Mouse (Mus musculus) lung, adult 2 months (tissue): Measurements from ENCODE around the gene Abhd8. TPM values are rescaled to one million over a fixed set of nuclear protein-coding genes. Genes with fewer than 3 reads are reported as not detected.

Experiments
- DNase-seq: peaks from one replicate; pipeline ENCODE4 v3.0.0; 2022
- H3K4me1 ChIP-seq: fragments of 200-500 bp; 2 replicates; pipeline ENCODE4 v1.6.1; 2011; ENCODE audit warnings: low read length; ENCODE audit not compliant: control insufficient read depth, insufficient read depth
- H3K4me3 ChIP-seq: fragments of 200-500 bp; replicated peaks from 2 replicates; pipeline ENCODE3; 2011; ENCODE audit warnings: low read depth, mild to moderate bottlenecking, control low read depth, low read length; ENCODE audit errors: extremely low read depth
- CTCF ChIP-seq: fragments of 200-500 bp; IDR thresholded peaks from 2 replicates; pipeline ENCODE4 v1.5.1; 2011; ENCODE audit warnings: mild to moderate bottlenecking, low read length, control low read depth; ENCODE audit not compliant: insufficient read depth
- POLR2A ChIP-seq: fragments of 200-500 bp; IDR thresholded peaks from 2 replicates; pipeline ENCODE4 v1.6.1; 2011; ENCODE audit warnings: low read depth, mild to moderate bottlenecking, control low read depth, low read length, borderline replicate concordance; ENCODE audit errors: extremely low read depth
- WGBS: fragments of 180-500 bp; shearing (Covaris S2); methylation state at CpG from one replicate; pipeline ENCODE4 v1.1.7; 2018; 5-methylcytosine and 5-hydroxymethylcytosine counted together
- polyA plus RNA-seq: library from polyadenylated mRNA; depleted of rRNA; stranded (reverse); fragments of >200 nt; gene quantifications from 2 replicates; pipeline ENCODE4 v1.2.3, GENCODE M21; 2012

Abhd8 gene
- polyA plus RNA-seq, 1 experiment = 38.1 TPM

GRCm38 (mm10) chr8:71497881-71498501 is 34.5 kb upstream of the Abhd8 start:
- H3K4me1 ChIP-seq = peaks cover 31% of the 10 kb centered on the region
- 31% methylated on average over 15 of the region's 15 CpGs for WGBS
- TF ChIP-seq CTCF = no peak
- no peak for TF ChIP-seq POLR2A
- no peak overlapping the region for H3K4me3 ChIP-seq
- no peak for DNase-seq

GRCm38 (mm10) chr8:71497077-71497645 is 33.7 kb upstream of the Abhd8 start:
- H3K4me1 ChIP-seq = peaks cover 31% of the 10 kb centered on the region
- DNase-seq = no peak
- TF ChIP-seq POLR2A (no peak), CTCF (no peak)
- WGBS = 95% methylated on average over 1 of the region's 1 CpGs
- no peak overlapping the region for H3K4me3 ChIP-seq

DNA sequence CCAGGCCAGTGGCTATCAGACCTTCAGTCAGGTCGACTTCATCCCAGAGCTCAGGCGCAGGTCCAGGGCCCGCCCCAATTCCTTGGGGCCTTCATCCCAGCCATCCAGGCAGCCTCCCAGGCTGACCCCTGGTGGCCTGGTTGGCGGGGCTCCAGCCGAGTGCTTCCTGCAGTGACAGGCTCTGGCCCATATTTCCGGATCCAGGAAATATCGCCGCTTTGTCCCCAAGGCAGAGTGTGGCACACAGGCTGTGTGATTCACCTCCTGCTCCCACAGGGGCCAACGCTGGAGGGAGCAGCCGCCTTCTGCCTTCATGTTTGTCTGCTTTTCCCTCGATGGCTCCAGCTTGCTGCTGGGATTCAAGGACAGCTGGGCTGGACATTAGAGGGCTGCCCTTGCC is 33.0 kb upstream of the Abhd8 start:
- TF ChIP-seq CTCF (0 out of 2 replicates have a peak, but pooled peaks have one; percentile 33), POLR2A (no peak)
- peak; percentile 78 for DNase-seq
- Histone ChIP-seq H3K4me3 (no peak overlapping the region), H3K4me1 (peaks cover 31% of the 10 kb centered on the region)
- 31% methylated on average over 11 of the region's 11 CpGs for WGBS

GRCm38 (mm10) chr8:71495811-71496210 is 32.4 kb upstream of the Abhd8 start:
- peaks cover 31% of the 10 kb centered on the region for H3K4me1 ChIP-seq
- 50% methylated on average over 5 of the region's 5 CpGs for WGBS
- no peak overlapping the region for H3K4me3 ChIP-seq
- no peak for DNase-seq
- TF ChIP-seq POLR2A (no peak), CTCF (no peak)

DNA sequence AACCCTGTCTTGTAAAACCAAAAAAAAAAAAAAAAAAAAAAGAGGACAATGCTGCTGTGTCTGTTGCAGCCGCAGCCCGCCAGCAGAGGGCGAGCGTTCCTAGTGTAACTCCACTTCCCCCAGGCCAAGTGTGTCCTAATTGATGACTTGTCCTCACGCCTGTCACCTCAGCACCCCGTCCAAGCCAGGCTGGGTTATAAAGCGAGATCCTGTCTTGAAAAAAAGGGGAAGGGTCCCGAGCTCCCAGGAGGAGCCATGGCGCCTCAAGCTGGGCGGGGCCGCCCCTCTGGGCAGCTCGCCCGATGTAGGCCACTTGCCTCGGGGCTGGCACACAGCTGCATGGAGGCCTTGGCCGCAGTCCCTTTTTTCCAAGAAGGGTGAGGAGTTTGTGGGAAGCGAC is 31.6 kb upstream of the Abhd8 start:
- peak; percentile 86 for DNase-seq
- no peak overlapping the region for H3K4me3 ChIP-seq

GRCm38 (mm10) chr8:71488454-71488853 is 25.0 kb upstream of the Abhd8 start:
- WGBS = under 1% methylated on average over 22 of the region's 22 CpGs
- peak; percentile 81 for DNase-seq
- Histone ChIP-seq H3K4me1 (peaks cover 19% of the 10 kb centered on the region), H3K4me3 (peak overlapping the region; percentile 79)
- TF ChIP-seq POLR2A (peak; percentile 65; the same call in 1 of the 2 replicates), CTCF (no peak)

More for the DNA sequence above, 31.6 kb upstream of the Abhd8 start:
- WGBS = 6% methylated on average over 16 of the region's 16 CpGs
- H3K4me1 ChIP-seq = peaks cover 31% of the 10 kb centered on the region
- TF ChIP-seq CTCF (peak; percentile 73), POLR2A (no peak)

GRCm38 (mm10) chr8:71487691-71488445 is 24.4 kb upstream of the Abhd8 start, which contains the start of gene Gtpbp3:
Gene Gtpbp3 (plus strand): TSS chr8:71488103.
- under 1% methylated on average over 33 of the region's 33 CpGs for WGBS
- TF ChIP-seq POLR2A (peak; percentile 50; the same call in 1 of the 2 replicates), CTCF (no peak)
- Histone ChIP-seq H3K4me3 (peak within 1 kb of the TSS; percentile 79), H3K4me1 (peaks cover 19% of the 10 kb centered on the region)
- peak; percentile 82 for DNase-seq

DNA sequence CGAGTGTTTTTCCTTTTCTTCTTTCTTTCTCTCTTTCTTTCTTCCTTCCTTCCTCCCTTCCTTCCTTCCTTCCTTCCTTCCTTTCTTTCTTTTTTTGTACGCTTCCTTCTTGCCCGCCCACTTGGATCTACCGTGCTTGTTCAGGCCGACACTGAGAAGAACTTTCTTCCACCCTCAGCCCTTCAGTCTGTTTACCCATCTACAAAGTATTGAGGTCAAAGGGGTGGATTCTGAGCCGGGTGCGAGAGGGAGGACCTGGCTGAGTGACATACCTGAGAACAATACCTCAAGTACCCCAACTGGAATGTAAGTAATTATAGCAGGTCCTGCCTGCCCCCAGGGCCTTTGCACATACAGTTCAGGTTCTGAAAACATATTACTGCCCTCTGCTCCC is 22.7 kb upstream of the Abhd8 start:
- peak; percentile 49 for DNase-seq
- peaks cover 19% of the 10 kb centered on the region for H3K4me1 ChIP-seq
- 6% methylated on average over 7 of the region's 7 CpGs for WGBS
- TF ChIP-seq CTCF (no peak), POLR2A (no peak)
- no peak overlapping the region for H3K4me3 ChIP-seq
